Mouse (Mus musculus): ENCODE measurements around the gene Erg. TPM values are rescaled to one million over a fixed set of nuclear protein-coding genes. Genes with fewer than 3 reads are reported as not detected.

The Erg gene
- total and polyA plus RNA-seq, 3 experiments: 0.11 to 0.81 (median 0.34) TPM

GRCm38 (mm10) chr16:95601807-95602206 is 15.4 kb upstream of the Erg start:
- DNase-seq (ENCODE audit: extremely low read depth): no peak
- Histone ChIP-seq H3K27ac (ENCODE audit: insufficient read depth, low read depth) (no peak overlapping the region), H3K36me3 (replicated peaks in 1 of 2; ENCODE audit: control insufficient read depth in 1 of 2, insufficient read depth in 1 of 2, low read length in 1 of 2) (no peaks in the 10 kb centered on the region), H3K27me3 (replicated peaks) (peaks cover under 1% of the 10 kb centered on the region), H3K9me3 (replicated peaks; ENCODE audit: low read length) (no peaks in the 10 kb centered on the region), H3K4me2 (ENCODE audit: insufficient read depth, low read depth, poor library complexity, severe bottlenecking) (no peak overlapping the region), H3K79me2 (replicated peaks; ENCODE audit: control insufficient read depth, extremely low read depth, insufficient read depth, poor library complexity, severe bottlenecking) (no peaks in the 10 kb centered on the region), H3K4me3 (replicated peaks in 1 of 3; ENCODE audit: low read depth in 2 of 3, low read length in 2 of 3, poor library complexity in 1 of 3) (no peak overlapping the region), H3K9ac (ENCODE audit: insufficient read depth, low read depth) (no peak overlapping the region), H3K4me1 (ENCODE audit: control insufficient read depth in 1 of 2, insufficient read depth in 2 of 2) (peaks cover 0 to 8% of the 10 kb centered on the region in 2 experiments; a peak in 3 of 4 replicates)
- no peak for TF ChIP-seq ZC3H11A (IDR thresholded peaks at IDR 0.05; ENCODE audit: low read depth, low read length)
- TF ChIP-seq MAZ (IDR thresholded peaks at IDR 0.05; ENCODE audit: low read depth, low read length): no peak
- no peak for TF ChIP-seq PAX5 (IDR thresholded peaks at IDR 0.05; ENCODE audit: low read length)
- TF ChIP-seq KAT2A (IDR thresholded peaks at IDR 0.05; ENCODE audit: insufficient replicate concordance, low read length): no peak
- TF ChIP-seq MXI1 (IDR thresholded peaks at IDR 0.05; ENCODE audit: low read depth, low read length): no peak
- no peak for TF ChIP-seq USF1 (IDR thresholded peaks at IDR 0.05; ENCODE audit: low read depth, low read length)
- TF ChIP-seq CHD2 (IDR thresholded peaks at IDR 0.05; ENCODE audit: low read length): no peak
- no peak for TF ChIP-seq POLR2A (IDR thresholded peaks at IDR 0.05; ENCODE audit: low read depth, low read length)
- TF ChIP-seq JUND (conservative IDR thresholded peaks at IDR 0.05; ENCODE audit: low read depth, low read length): no peak
- no peak for TF ChIP-seq ZKSCAN1 (IDR thresholded peaks at IDR 0.05; ENCODE audit: borderline replicate concordance, low read depth, low read length)
- TF ChIP-seq E2F4 (IDR thresholded peaks at IDR 0.05; ENCODE audit: insufficient replicate concordance, low read depth, low read length): no peak
- no peak for TF ChIP-seq UBTF (IDR thresholded peaks at IDR 0.05; ENCODE audit: low read depth, low read length)
- TF ChIP-seq TCF12 (IDR thresholded peaks at IDR 0.05; ENCODE audit: low read depth, low read length): no peak
- dilution Hi-C loops (cut with MboI; ENCODE audit: extremely low pct_ligation_motif_present, extremely low pct_unique_long_range_greater_than_20kb, low sequenced_read_pairs) (no loop called here), in situ Hi-C loops (cut with MboI; ENCODE audit: low pct_ligation_motif_present, low pct_unique_long_range_greater_than_20kb, low sequenced_read_pairs) (no loop called here)

- Histone ChIP-seq H3K4me1 (ENCODE audit: control insufficient read depth in 1 of 2, insufficient read depth in 2 of 2) (peaks cover 0 to 8% of the 10 kb centered on the region in 2 experiments; a peak in 3 of 4 replicates), H3K27me3 (replicated peaks) (no peaks in the 10 kb centered on the region), H3K79me2 (replicated peaks; ENCODE audit: control insufficient read depth, extremely low read depth, insufficient read depth, poor library complexity, severe bottlenecking) (no peaks in the 10 kb centered on the region), H3K36me3 (replicated peaks in 1 of 2; ENCODE audit: control insufficient read depth in 1 of 2, insufficient read depth in 1 of 2, low read length in 1 of 2) (no peaks in the 10 kb centered on the region), H3K27ac (ENCODE audit: insufficient read depth, low read depth) (no peak overlapping the region), H3K4me3 (replicated peaks in 1 of 3; ENCODE audit: low read depth in 2 of 3, low read length in 2 of 3, poor library complexity in 1 of 3) (no peak overlapping the region), H3K4me2 (ENCODE audit: insufficient read depth, low read depth, poor library complexity, severe bottlenecking) (no peak overlapping the region), H3K9me3 (replicated peaks; ENCODE audit: low read length) (no peaks in the 10 kb centered on the region), H3K9ac (ENCODE audit: insufficient read depth, low read depth) (no peak overlapping the region)
- in situ Hi-C loops (cut with MboI; ENCODE audit: low pct_ligation_motif_present, low pct_unique_long_range_greater_than_20kb, low sequenced_read_pairs) (no loop called here), dilution Hi-C loops (cut with MboI; ENCODE audit: extremely low pct_ligation_motif_present, extremely low pct_unique_long_range_greater_than_20kb, low sequenced_read_pairs) (no loop called here)
- no peak for TF ChIP-seq HCFC1 (IDR thresholded peaks at IDR 0.05; ENCODE audit: low read depth, low read length)
- no peak for TF ChIP-seq SIN3A (IDR thresholded peaks at IDR 0.05; ENCODE audit: low read length)
- TF ChIP-seq GABPA (IDR thresholded peaks at IDR 0.05; ENCODE audit: insufficient replicate concordance, low read depth, low read length): no peak
- TF ChIP-seq POLR2AphosphoS2 (IDR thresholded peaks at IDR 0.05; ENCODE audit: low read depth, low read length): no peak
- TF ChIP-seq IRF4 (IDR thresholded peaks at IDR 0.05; ENCODE audit: low read depth, low read length): no peak
- no peak for TF ChIP-seq CHD2 (IDR thresholded peaks at IDR 0.05; ENCODE audit: low read length)
- TF ChIP-seq MEF2A (IDR thresholded peaks at IDR 0.05; ENCODE audit: borderline replicate concordance, low read depth, low read length): no peak
- TF ChIP-seq RAD21 (IDR thresholded peaks at IDR 0.05; ENCODE audit: low read depth, low read length): no peak
- no peak for DNase-seq (ENCODE audit: extremely low read depth)
These were observed 14.8 kb upstream of the Erg start for GRCm38 (mm10) chr16:95601219-95601580.
